ENCODE assay signal across 8 mouse cellular contexts in genomic region chr2:30495909-30496861, GRCm38 (mm10). TPM values are rescaled to one million over a fixed set of nuclear protein-coding genes. Genes with fewer than 3 reads are reported as not detected.
A peak's percentile ranks its signal among the peaks of the same experiment; 100 is the strongest.
DNase-seq lines count a peak whose midpoint lies in the region; ATAC-seq and TF ChIP-seq lines count a peak whose summit lies in the region.

No protein-coding gene starts in this region.

- no peak overlapping the region for H3K27ac ChIP-seq in ES-E14 (ENCODE audit: insufficient read depth, low read depth, low read length, poor library complexity, severe bottlenecking)
- H3K27ac ChIP-seq in cerebellum, adult 2 months (ENCODE audit: insufficient read depth, low read length): no peak overlapping the region
- no peak overlapping the region for H3K27ac ChIP-seq in hindbrain, embryonic 11.5 days (ENCODE audit: low read depth, low read length)
- no peak overlapping the region for H3K27ac ChIP-seq in lung, embryonic 15.5 days

- no peak overlapping the region for H3K4me3 ChIP-seq in ES-E14 (ENCODE audit: insufficient read depth in 1 of 2, low read depth in 1 of 2, low read length in 2 of 2, poor library complexity in 1 of 2, severe bottlenecking in 1 of 2)
- peak overlapping the region; percentile 55 for H3K4me3 ChIP-seq in cerebellum, adult 2 months (replicated peaks; ENCODE audit: insufficient read depth, low read depth, low read length)
- H3K4me3 ChIP-seq in hindbrain, embryonic 11.5 days (ENCODE audit: low read depth, low read length): peak overlapping the region; percentile 8; the same call in 1 of the 2 replicates
- peak overlapping the region; percentile 34 for H3K4me3 ChIP-seq in lung, embryonic 15.5 days

- WGBS in cerebellum, adult 2 months: 22% methylated on average over 22 of the region's 22 CpGs
- WGBS in hindbrain, embryonic 11.5 days: 28% methylated on average over 22 of the region's 22 CpGs
- WGBS in lung, embryonic 15.5 days: 19% methylated on average over 22 of the region's 22 CpGs

- no peaks in the 10 kb centered on the region for H3K27me3 ChIP-seq in cerebellum, adult 2 months (ENCODE audit: control insufficient read depth, insufficient read depth, low read length)
- H3K27me3 ChIP-seq in hindbrain, embryonic 11.5 days (ENCODE audit: control insufficient read depth, insufficient read depth, low read length): no peaks in the 10 kb centered on the region
- H3K27me3 ChIP-seq in lung, embryonic 15.5 days: no peaks in the 10 kb centered on the region

- no peaks in the 10 kb centered on the region for H3K9me3 ChIP-seq in ES-E14 (ENCODE audit: control insufficient read depth, insufficient read depth, low read depth, low read length)
- H3K9me3 ChIP-seq in hindbrain, embryonic 11.5 days (ENCODE audit: control insufficient read depth, low read length): no peaks in the 10 kb centered on the region
- no peaks in the 10 kb centered on the region for H3K9me3 ChIP-seq in lung, embryonic 15.5 days

- no peak for TF ChIP-seq CTCF in cerebellum, adult 2 months (IDR thresholded peaks at IDR 0.05; ENCODE audit: borderline replicate concordance, insufficient read depth, low read depth, low read length)

- H3K9ac ChIP-seq in ES-E14 (ENCODE audit: insufficient read depth, low read depth, low read length, poor library complexity, severe bottlenecking): 0 out of 2 replicates have a peak overlapping the region, but pooled peaks have one; percentile 6
- H3K9ac ChIP-seq in hindbrain, embryonic 11.5 days (ENCODE audit: low read depth, low read length): no peak overlapping the region
- H3K9ac ChIP-seq in lung, embryonic 15.5 days: 0 out of 2 replicates have a peak overlapping the region, but pooled peaks have one; percentile 19

- TF ChIP-seq POLR2A in cerebellum, adult 2 months (IDR thresholded peaks at IDR 0.05; ENCODE audit: borderline replicate concordance, insufficient read depth, low read length): no peak

- in situ Hi-C loops in ES-E14 (cut with MboI; ENCODE audit: low sequenced_read_pairs in 2 of 2, unreplicated experiment in 2 of 2): no loop called here

- peaks cover 0 to 12% of the 10 kb centered on the region in 2 experiments; a peak in 2 of 4 replicates for H3K4me1 ChIP-seq in ES-E14 (ENCODE audit: control insufficient read depth in 2 of 2, insufficient read depth in 2 of 2, low read length in 2 of 2, poor library complexity in 1 of 2)
- peaks cover 4% of the 10 kb centered on the region; the same call in 1 of the 2 replicates for H3K4me1 ChIP-seq in cerebellum, adult 2 months (ENCODE audit: control insufficient read depth, insufficient read depth, low read length)
- 0 out of 2 replicates have a peak, but pooled peaks cover 4% of the 10 kb centered on the region for H3K4me1 ChIP-seq in hindbrain, embryonic 11.5 days (replicated peaks; ENCODE audit: control insufficient read depth, insufficient read depth, low read length)
- peaks cover 11% of the 10 kb centered on the region for H3K4me1 ChIP-seq in lung, embryonic 15.5 days

- no peaks in the 10 kb centered on the region for H3K36me3 ChIP-seq in ES-E14 (ENCODE audit: control insufficient read depth, insufficient read depth, low read length, poor library complexity, severe bottlenecking)
- no peaks in the 10 kb centered on the region for H3K36me3 ChIP-seq in hindbrain, embryonic 11.5 days (ENCODE audit: control insufficient read depth, insufficient read depth, low read length)
- no peaks in the 10 kb centered on the region for H3K36me3 ChIP-seq in lung, embryonic 15.5 days

- H3K4me2 ChIP-seq in hindbrain, embryonic 11.5 days (replicated peaks; ENCODE audit: low read depth, low read length): peak overlapping the region; percentile 35
- H3K4me2 ChIP-seq in lung, embryonic 15.5 days: peak overlapping the region; percentile 64

- DNase-seq in ES-E14 (ENCODE audit: low read depth, low spot score): peak; percentile 62
- peak; percentile 69 to 73 for DNase-seq in cerebellum, adult 2 months
- DNase-seq in frontal cortex, postnatal 36 days (ENCODE audit: low spot score in 2 of 2): peak; percentile 58 to 67
- DNase-seq in hindbrain, embryonic 11.5 days (ENCODE audit: low spot score): peak; percentile 84
- DNase-seq in layer of hippocampus, adult 9-11 months: peak; percentile 76
- peak; percentile 50 for DNase-seq in thymus, postnatal 14 days

- peak; percentile 97 for ATAC-seq in hindbrain, embryonic 11.5 days (ENCODE audit: low FRiP score)
- ATAC-seq in lung, embryonic 15.5 days (ENCODE audit: borderline replicate concordance, extremely low read depth, low FRiP score, low TSS enrichment): peak; percentile 93
- ATAC-seq in neutrophil, adult 5-6 weeks (ENCODE audit: extremely low read depth, insufficient number of reproducible peaks, low FRiP score, poor library complexity, severe bottlenecking): peak; percentile 62

TF ChIP-seq in ES-E14, 5 proteins besides CTCF, POLR2A, EP300 and RAD21:
- TF ChIP-seq HCFC1 (IDR thresholded peaks at IDR 0.05; ENCODE audit: borderline replicate concordance, insufficient read depth, low read length): peak; percentile 99
- TF ChIP-seq MAFK (IDR thresholded peaks at IDR 0.05; ENCODE audit: insufficient read depth, low read depth, low read length): no peak
- TF ChIP-seq ZC3H11A (IDR thresholded peaks at IDR 0.05; ENCODE audit: borderline replicate concordance, low read depth, low read length): no peak
- TF ChIP-seq CHD2 (IDR thresholded peaks at IDR 0.05; ENCODE audit: low read depth, low read length): no peak
TF ChIP-seq in ES-E14: peak in this region for 1.

RNA-seq across cellular contexts. Expression of gene Ier5l, which starts 22.2 kb away (rescaled TPM):
- total RNA-seq in ES-E14 (2012; rRNA removed): 13.3 and 17.7 TPM in 2 replicates
- 5.1 and 7.5 TPM in 2 replicates for polyA plus RNA-seq in cerebellum, adult 2 months (2012; rRNA removed)
- 6.3 and 6.8 TPM in 2 replicates for polyA plus RNA-seq in hindbrain, embryonic 11.5 days (2014; fragmentation: Nextera tagmentation; extraction: Ambion mirVana)
- 2.0 and 2.8 TPM in 2 replicates for polyA plus RNA-seq in lung, embryonic 15.5 days (2015; fragmentation: Nextera tagmentation; extraction: Ambion mirVana)
- 0.23 and 0.25 TPM in 2 replicates for total RNA-seq in neutrophil, adult 5-6 weeks (2017)

Comparison
In these comparisons a context has a peak if more than half of its experiments do, and no peak if none do; other contexts are left out.
1. H3K4me3 ChIP-seq: peak in cerebellum, adult 2 months (single experiment), hindbrain, embryonic 11.5 days (single experiment) and lung, embryonic 15.5 days (single experiment); none in ES-E14 (0 of 2).
2. Peak in every context shown above with its lines, with median percentiles within 50 percentile points of each other: DNase-seq and ATAC-seq.